Mouse (Mus musculus) thymus, postnatal 36 days (tissue): ENCODE measurements around the gene Adm2.
A peak's percentile ranks its signal among the peaks of the same experiment; 100 is the strongest.

Experiments used
- DNase-seq, 2 experiments: peaks; one replicate each; pipeline ENCODE4 v3.0.0; 2022; ENCODE audit warnings: mixed read lengths in 2 of 2

Gene Adm2

GRCm38 (mm10) chr15:89322670-89323522, at the start of gene Adm2:
TSS of gene Adm2 (plus strand) at chr15:89322720.
- DNase-seq, result no peak

GRCm38 (mm10) chr15:89275497-89275896, 47.0 kb upstream of the Adm2 start:
- no peak for DNase-seq

- DNase-seq, result no peak
Measured at GRCm38 (mm10) chr15:89277366-89277765, 45.2 kb upstream of the Adm2 start.

- peak; percentile 27 to 44 for DNase-seq
Measured at GRCm38 (mm10) chr15:89282546-89282945, 40.0 kb upstream of the Adm2 start.

GRCm38 (mm10) chr15:89284094-89284493, 38.4 kb upstream of the Adm2 start:
- DNase-seq, result no peak

GRCm38 (mm10) chr15:89285004-89285403, 37.5 kb upstream of the Adm2 start:
- no peak for DNase-seq

GRCm38 (mm10) chr15:89285478-89285877, 37.0 kb upstream of the Adm2 start:
- DNase-seq, result no peak

- DNase-seq, result peak in 1 of 2 experiments; percentile 56
Measured at GRCm38 (mm10) chr15:89286114-89286513, 36.4 kb upstream of the Adm2 start.

- no peak for DNase-seq
Measured at GRCm38 (mm10) chr15:89286582-89286981, 35.9 kb upstream of the Adm2 start.

GRCm38 (mm10) chr15:89288227-89288767, 34.2 kb upstream of the Adm2 start:
- no peak for DNase-seq

GRCm38 (mm10) chr15:89289455-89289854, 33.1 kb upstream of the Adm2 start:
- DNase-seq, result no peak

- no peak for DNase-seq
Measured at GRCm38 (mm10) chr15:89291521-89291920, 31.0 kb upstream of the Adm2 start.

- no peak for DNase-seq
Measured at GRCm38 (mm10) chr15:89292795-89293194, 29.7 kb upstream of the Adm2 start.

GRCm38 (mm10) chr15:89293778-89294177, 28.7 kb upstream of the Adm2 start:
- DNase-seq, result no peak

GRCm38 (mm10) chr15:89295580-89296165, 26.8 kb upstream of the Adm2 start:
- no peak for DNase-seq

GRCm38 (mm10) chr15:89296465-89296864, 26.1 kb upstream of the Adm2 start:
- DNase-seq, result no peak

GRCm38 (mm10) chr15:89297695-89298094, 24.8 kb upstream of the Adm2 start:
- no peak for DNase-seq

- DNase-seq, result no peak
Measured at GRCm38 (mm10) chr15:89300180-89300579, 22.3 kb upstream of the Adm2 start.

- no peak for DNase-seq
Measured at GRCm38 (mm10) chr15:89300600-89300999, 21.9 kb upstream of the Adm2 start.

- DNase-seq, result no peak
Measured at GRCm38 (mm10) chr15:89305966-89306365, 16.6 kb upstream of the Adm2 start.

GRCm38 (mm10) chr15:89307461-89307860, 15.1 kb upstream of the Adm2 start:
- DNase-seq, result no peak

GRCm38 (mm10) chr15:89308406-89309139, 13.9 kb upstream of the Adm2 start:
- DNase-seq, result peak in 1 of 2 experiments; percentile 26

- DNase-seq, result peak; percentile 80 to 88
Measured at GRCm38 (mm10) chr15:89309962-89310498, 12.5 kb upstream of the Adm2 start.
